Mouse (Mus musculus) retina, postnatal 1 day (tissue): Measurements from ENCODE around the gene Scgb2a2.
"Not testable (repeated sequence)": the region's sequence is repeated elsewhere in the genome, so short reads cannot be mapped to it uniquely, and the experiment has no call there.

Experiments used
- DNase-seq: peaks from one replicate; pipeline ENCODE4 v3.0.0-alpha.2; 2012

The Scgb2a2 gene

DNA sequence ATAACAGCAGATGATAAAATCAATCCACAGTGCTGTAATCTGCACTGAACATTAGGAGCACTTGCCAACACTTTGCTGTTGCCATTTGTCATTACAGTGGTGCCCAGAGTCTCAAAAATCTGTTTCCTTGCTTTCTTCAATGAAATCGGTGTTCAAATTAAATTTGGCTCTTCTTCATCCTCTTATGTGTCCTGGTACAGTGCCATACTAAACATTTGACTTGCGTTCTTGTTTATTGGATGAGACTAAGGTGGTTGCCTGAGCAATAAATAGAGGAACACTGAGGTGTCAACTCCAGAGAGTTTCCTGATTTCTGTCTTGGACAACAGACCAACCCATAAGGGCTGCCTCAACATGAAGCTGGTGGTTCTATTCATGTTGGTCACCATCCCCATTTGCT, at the start of gene Scgb2a2:
Gene Scgb2a2 (plus strand): TSS at position 301 of the 400 bp plus-strand sequence.
- no peak for DNase-seq

DNA sequence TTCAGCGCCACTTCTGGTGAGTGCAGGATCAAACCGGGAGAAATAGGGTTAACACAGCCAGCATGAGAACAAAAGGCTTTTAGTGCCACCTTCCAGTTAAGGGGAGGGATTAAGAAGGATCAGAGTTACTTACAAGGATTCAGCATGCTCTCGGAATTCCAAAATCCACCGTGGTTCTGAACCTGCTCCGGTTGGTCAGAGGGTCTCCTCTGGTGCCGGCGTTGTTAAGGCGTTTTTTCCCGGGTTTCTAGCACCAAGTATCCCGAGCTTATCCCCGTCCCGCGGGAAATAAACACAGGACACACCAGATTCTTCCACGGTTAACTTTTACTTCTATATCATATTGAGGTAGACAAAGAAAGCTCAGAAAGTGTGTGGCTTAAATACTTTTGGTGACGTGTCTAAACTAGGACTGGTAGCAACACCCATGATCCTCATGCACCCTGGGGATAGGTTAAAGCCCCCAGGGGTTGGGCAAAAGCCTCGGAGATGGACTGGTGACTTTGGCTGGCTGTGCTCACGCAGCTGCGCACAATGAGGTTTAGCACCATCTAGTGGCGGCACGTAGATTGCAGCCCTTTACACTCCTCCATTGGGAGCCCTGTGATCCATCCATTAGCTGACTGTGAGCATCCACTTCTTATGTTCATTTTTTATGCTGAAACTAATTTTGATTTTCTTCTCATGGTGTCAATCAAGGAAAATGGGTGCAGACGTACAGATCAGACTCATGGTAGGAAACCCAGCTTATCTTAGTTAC, 10.6 kb upstream of the Scgb2a2 start:
- DNase-seq: peak; percentile 22

DNA sequence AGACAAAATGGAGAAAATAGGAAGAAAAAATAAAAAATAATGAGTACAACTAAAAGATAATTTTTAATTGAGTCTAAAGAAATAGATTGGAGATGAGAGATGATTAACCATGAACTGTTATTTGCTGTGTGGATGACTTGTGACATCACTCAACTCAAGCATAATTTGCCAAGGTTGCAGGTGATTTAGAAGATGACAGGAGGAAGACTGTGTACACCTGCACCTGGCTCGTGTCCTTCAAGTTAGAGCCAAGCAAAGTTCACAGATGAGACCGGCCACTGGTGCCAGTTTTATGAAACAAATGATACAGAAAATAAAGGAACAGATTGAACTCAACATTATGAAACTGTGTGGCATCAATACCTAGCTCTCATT, 10.0 kb upstream of the Scgb2a2 start:
- no peak for DNase-seq

DNA sequence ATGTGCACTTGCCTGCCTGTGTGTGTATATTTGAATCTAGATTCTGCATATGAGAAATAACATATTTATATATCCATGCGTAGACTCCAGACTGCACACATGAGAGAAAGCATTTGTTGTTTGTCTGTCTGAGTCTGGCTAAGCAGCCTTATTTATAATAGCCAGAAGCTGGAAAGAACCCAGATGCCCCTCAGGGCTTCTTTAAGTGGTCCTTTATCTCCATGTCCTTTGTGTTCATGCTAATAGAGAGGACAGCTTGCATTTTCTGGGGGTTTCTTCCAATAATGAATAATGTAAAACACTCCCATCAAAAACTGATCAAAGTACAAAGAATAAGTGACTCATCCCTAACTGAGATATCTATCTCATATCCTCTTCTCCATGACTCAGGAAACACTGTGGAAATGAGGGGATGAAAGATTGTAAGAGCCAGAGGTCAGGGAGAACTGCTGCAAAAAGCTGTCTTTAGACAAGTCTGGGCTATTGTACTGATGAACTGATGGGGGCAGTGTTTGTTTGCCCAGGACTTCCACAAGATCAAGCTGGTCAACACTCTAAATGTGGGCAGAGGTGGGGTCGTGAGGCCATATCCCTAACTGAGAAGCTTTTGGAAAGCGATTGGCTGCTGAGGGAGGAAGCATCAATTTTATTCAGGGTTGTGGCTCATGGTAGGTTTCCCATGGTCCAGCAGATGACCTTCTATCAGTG, 2.2 kb downstream of the Scgb2a2 start:
- DNase-seq: not testable (repeated sequence)

DNA sequence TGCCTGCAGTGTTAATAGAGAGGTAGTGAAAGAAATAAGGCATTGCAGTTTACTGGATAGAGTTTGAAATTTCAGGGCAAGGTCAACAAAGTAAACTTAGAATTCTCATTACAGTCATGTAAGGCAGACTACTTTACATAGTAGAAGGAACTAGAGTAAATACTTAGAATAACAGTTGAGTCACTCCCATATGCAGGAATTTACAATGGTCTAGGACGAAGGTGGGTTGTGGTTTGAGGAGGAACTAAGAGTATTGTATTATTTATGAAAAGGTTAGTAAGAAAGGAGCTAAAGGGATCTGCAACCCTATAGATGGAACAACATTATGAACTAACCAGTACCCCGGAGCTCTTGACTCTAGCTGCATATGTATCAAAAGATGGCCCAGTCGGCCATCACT, 13.5 kb downstream of the Scgb2a2 start:
- DNase-seq: not testable (repeated sequence)

DNA sequence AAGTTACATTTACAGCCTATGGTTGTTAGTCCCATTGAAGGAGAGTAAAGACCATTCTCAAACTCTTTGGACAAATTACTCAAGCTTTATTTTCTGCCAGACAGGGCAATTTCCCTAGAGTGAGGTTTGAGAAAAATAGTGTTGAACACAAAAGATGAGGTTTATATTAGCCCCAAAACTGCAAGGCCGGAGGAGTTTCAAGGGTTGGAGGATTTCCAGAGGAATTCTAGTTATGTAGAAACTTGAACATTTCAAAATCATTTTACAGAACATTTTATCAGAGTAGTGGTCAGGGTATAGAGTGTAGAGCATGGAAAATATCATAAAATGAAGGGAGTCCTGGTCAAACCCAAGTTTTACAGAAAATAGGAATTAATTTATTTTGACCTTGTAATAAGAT, 17.5 kb downstream of the Scgb2a2 start:
- DNase-seq: no peak

DNA sequence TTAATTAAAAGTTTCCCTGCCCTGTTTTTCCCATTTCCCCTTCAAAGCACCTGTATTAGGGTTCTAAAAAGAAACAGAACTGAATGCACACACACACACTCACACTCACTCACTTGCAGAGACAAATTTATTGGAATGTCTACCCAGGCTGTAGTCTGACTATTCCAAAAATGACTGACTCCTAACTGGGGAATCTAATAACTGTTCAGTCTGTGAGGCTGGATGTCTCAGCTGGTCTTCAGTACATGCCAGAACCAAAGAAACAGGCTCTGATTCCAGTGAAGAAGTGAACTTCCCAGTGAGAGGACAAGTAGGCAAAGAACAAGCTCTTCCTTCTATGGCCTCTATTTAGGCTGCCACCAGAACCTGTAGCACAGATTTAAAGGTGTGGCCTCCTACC, 18.1 kb downstream of the Scgb2a2 start:
- no peak for DNase-seq

DNA sequence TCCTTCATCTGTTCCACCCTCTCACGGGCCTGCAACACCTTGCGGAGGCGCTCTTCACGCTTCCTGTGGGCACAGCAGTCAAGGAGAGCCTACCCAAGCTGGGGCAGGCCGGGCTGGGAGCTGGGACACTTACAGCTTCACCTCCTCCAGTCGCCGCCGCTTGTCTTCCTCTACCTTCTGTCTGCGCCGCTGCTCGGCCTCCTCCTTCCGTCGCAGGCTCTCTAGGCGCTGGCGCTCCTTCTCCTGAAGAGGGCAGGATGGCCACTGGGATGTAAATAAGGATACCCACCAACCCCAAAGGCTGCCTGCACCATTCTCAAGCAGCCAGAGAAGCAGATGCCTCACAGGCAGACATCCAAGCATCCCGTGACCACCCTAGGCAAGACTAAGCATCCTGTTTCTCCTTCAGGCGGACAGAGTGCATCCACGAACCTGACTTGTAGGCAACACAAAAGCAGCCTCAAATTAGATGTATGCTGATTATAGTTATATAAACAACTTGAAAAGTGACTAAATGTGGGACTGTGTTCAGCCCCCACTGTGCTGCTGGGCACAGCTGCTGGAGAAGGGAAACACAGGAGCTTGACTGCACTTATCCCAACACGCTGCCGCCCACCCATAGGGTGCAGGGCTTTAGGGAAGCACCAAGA, 30.9 kb downstream of the Scgb2a2 start:
- no peak for DNase-seq

DNA sequence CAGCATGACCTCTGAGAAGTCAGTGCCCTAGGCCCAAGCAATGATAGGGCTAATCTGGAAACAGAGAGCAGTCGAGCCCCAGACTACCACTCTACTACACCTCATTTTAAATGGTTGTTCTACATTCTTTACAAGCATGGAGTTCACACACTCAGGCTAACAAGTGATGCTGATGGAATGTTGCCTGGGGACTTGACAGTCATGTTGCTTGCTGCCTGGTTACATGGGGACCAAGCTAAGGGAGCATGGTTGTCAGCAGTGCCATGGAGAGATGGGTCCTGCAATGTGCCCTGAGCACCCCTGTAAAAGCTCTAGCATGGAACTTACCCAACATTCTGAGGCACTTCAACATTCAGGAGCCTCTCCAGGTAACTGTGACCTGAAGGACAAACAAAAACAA, 39.0 kb downstream of the Scgb2a2 start:
- DNase-seq: no peak

DNA sequence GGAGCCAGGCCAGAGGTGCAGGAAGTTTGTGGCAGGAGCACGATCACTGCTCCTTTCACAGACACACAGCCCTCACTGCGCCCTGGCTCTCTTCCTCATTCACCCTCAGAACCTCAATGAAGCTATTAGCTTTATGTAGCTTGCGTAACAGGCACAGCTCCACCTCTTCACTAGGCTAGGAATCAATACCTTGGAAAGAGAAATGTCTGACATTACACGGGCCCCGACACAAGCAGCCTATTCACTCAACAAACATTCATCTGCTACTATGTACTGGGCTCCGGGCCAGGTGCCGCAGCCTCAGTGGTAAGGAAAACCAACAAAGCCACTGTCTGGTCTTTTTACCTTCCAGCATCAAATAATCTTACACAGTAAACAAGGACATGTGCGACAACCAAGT, 39.4 kb downstream of the Scgb2a2 start:
- DNase-seq: no peak

DNA sequence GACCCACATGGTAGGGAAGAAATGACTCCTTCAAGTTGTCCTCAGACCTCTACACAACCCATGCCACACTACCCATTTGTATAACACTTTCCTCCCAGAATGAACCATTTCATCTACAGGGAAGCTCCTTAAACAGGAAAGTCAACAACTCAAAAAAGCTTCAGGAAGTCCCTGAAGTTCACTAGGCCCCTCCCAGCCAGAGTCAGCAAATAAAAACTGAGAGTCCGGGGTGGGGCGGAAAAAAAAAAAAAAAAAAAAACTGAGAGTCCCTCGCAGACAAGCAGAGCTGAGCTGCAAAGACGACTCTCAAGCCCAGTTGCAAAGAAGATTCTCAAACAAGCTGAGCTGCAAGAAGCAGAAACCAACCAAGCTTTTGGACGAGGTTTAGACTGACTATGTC, 48.7 kb downstream of the Scgb2a2 start:
- DNase-seq: no peak

DNA sequence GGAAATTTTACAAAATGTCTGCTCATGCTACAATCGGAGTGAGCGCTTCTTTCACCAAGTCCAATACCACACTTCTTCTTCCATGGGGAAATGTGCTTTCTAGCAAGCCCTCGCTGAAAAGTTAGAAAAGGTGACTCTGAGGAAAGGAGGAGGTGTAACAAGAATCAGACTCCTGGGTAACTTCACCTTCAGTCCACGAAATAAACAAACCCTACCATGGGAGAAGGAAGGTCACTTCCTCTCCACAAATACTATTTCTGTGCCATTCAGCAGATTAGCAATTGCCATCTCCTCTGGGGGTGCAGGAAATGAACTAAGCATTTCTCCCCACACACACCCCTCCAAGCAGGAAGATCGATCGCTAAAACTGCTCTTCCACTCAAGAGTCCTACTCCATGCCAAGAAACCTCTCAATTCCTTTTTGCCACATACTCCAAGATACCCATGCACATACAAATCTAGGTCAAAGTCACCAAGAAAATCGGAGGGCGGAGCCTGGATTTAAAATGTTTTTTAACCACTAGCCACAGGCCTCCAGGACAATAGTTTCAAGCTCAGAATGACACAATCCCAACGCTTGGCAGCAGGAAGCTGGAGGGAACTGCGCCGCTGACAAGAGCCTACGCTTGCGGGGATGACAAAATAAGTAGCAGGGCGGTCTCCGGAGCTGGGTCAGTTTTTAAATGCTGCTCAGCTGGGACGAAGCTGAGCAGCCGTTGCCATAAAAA, 51.1 kb downstream of the Scgb2a2 start:
- DNase-seq: peak; percentile 37

DNA sequence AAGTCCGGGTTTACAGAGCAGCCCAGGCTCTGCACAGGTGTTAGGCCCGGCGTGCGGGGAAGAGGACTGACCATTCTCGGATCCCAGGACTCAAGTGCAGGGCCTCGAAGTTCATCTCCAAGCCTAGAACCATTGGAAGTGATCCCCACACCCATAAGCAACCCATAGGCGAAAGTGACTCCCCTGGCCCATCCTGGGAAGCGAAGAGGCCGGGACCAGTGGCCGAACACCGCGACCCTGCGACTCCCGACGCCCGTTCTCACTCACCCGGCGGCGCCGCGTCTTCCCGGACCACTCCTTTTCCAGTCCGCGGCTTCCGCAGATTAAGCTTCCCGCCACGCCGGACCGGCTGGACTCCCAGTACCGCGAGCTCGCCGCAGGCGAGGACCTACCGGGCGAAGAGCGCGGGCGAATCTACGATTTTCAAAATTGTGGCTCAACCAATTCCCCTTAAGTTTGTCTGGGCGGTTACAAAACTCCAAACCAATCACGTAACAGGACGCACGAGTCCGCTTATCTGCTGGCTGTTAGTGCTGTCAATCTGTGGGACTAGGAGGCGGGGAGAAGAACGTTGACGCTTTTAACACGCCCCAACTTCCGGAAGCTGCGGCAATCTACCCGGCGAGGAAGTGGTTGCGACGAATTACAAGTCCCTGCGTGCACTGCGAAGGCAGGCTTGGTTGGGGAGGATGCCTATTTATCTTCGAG, 51.9 kb downstream of the Scgb2a2 start, which contains the start of gene Incenp:
Gene Incenp (minus strand): TSS at position 480 of the 708 bp plus-strand sequence.
- peak; percentile 100 for DNase-seq

DNA sequence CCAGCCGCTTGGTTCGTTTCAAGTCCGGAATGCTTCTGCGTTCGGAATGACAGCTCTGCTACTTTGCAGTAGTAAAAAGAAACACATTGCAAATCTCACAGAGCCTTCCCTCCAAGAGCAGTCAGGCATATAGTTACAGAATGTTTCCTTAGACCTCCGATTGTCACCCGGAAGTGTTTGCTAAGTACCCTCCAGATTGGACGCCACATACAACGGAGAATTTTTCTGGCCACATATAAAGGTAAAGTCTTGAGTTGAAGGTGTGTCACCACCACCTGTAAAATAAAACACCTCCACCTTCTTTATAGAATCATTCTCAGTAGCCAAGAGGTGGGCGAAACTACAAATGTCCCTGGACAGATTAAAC, 52.4 kb downstream of the Scgb2a2 start:
- no peak for DNase-seq

DNA sequence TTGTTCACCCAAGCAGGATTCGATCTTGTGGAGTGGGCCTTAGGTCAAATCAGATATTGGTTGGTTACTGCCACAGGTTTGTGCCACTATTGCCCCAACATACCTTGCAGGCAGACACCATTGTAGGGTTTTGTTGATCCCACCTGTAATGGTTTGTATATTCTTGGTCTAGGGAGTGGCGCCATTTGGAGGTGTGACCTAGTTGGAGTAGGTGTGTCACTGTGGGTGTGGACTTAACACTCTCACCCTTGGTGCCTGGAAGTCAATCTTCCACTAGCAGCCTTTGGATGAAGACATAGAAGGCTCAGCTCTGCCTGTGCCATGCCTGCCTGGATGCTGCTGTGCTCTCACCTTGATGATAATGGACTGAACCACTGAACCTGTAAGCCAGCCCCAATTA, 53.3 kb downstream of the Scgb2a2 start:
- not testable (repeated sequence) for DNase-seq
